Mouse (Mus musculus) layer of hippocampus, adult 18-20 months (tissue): ENCODE results near the gene Nckap1. TPM values are rescaled to one million over a fixed set of nuclear protein-coding genes. Genes with fewer than 3 reads are reported as not detected.

Experiments
- microRNA-seq, 2 experiments: library from miRNA; unstranded; fragments of <30 nt; microRNA quantifications; one replicate each; pipeline ENCODE4 v1.2.0; 2021
- total RNA-seq, 2 experiments: library from RNA; stranded (reverse); gene quantifications; 2 replicates each; pipeline ENCODE4 v1.2.3; 2021

Nckap1 gene
- total RNA-seq, 2 experiments from 2014 or later: 508 to 535 TPM

Small RNA genes within 50 kb of the gene (microRNA-seq; reads per million reads assigned to microRNA genes)
- 0 reads per million in 2 experiments for gene Mir684-1

Other genes with a start within 250 kb of the Nckap1 start
- gene Frzb, start 133.8 kb downstream of the Nckap1 start, total RNA-seq: 10 to 100 TPM; 30.0 to 32.9 TPM
- 10 to 100 TPM; 27.5 to 29.0 TPM for gene Dusp19, start 35.7 kb upstream of the Nckap1 start, total RNA-seq
- gene Nup35, start 35.9 kb upstream of the Nckap1 start, total RNA-seq: 10 to 100 TPM; 16.1 to 18.2 TPM